Mouse (Mus musculus) forebrain, embryonic 14.5 days (tissue): ENCODE measurements around the gene Pank4. TPM values are rescaled to one million over a fixed set of nuclear protein-coding genes. Genes with fewer than 3 reads are reported as not detected.

Experiments used
- ATAC-seq: fragments of 200-750 bp; cut with Nextera tagmentation; 2 replicates; pipeline ENCODE4 v1.8.0; 2017; ENCODE audit warnings: mild to moderate bottlenecking, moderate library complexity
- DNase-seq: peaks from one replicate; pipeline ENCODE4 v3.0.0-alpha.2; 2015; ENCODE audit warnings: low spot score
- H3K27ac ChIP-seq: fragments of 300-500 bp; sonication (generic); 2 replicates; pipeline ENCODE4 v1.5.1; 2014; ENCODE audit warnings: low read depth, mild to moderate bottlenecking, control low read depth, low read length, moderate library complexity
- H3K27me3 ChIP-seq: fragments of 300-500 bp; sonication (generic); replicated peaks from 2 replicates; pipeline ENCODE4 v1.6.1; 2014; ENCODE audit warnings: low read length, control low read depth, mixed read lengths; ENCODE audit not compliant: control insufficient read depth, insufficient read depth
- H3K36me3 ChIP-seq: fragments of 300-500 bp; sonication (generic); 2 replicates; pipeline ENCODE4 v1.6.1; 2014; ENCODE audit warnings: low read length, control low read depth; ENCODE audit not compliant: control insufficient read depth, insufficient read depth
- H3K4me1 ChIP-seq: fragments of 300-500 bp; sonication (generic); 2 replicates; pipeline ENCODE4 v1.6.1; 2014; ENCODE audit warnings: antibody characterized with exemption, low read length, control low read depth; ENCODE audit not compliant: control insufficient read depth, insufficient read depth
- H3K4me2 ChIP-seq: fragments of 300-500 bp; sonication (generic); 2 replicates; pipeline ENCODE4 v1.6.1; 2014; ENCODE audit warnings: mild to moderate bottlenecking, control low read depth, low read length
- H3K4me3 ChIP-seq: fragments of 300-500 bp; sonication (generic); 2 replicates; pipeline ENCODE4 v1.5.1; 2014; ENCODE audit warnings: low read depth, low read length, control low read depth
- H3K9ac ChIP-seq: fragments of 300-500 bp; sonication (generic); 2 replicates; pipeline ENCODE4 v1.6.1; 2014; ENCODE audit warnings: mild to moderate bottlenecking, low read length, control low read depth, moderate library complexity
- H3K9me3 ChIP-seq: fragments of 300-500 bp; sonication (generic); replicated peaks from 2 replicates; pipeline ENCODE4 v1.6.1; 2016; ENCODE audit warnings: low read length, control low read depth, mixed read lengths; ENCODE audit not compliant: control insufficient read depth
- WGBS: fragments of 180-500 bp; shearing (Covaris S2); extraction: QIAGEN DNeasy Blood & Tissue Kit; methylation state at CpG from one replicate; pipeline ENCODE4 v1.1.7; 2014; 5-methylcytosine and 5-hydroxymethylcytosine counted together
- polyA plus RNA-seq: library from polyadenylated mRNA; unstranded; fragments of >200 nt; fragmentation: Nextera tagmentation; extraction: Ambion mirVana; gene quantifications from 2 replicates; pipeline ENCODE4 v1.2.1, GENCODE M21; 2014

The Pank4 gene
- polyA plus RNA-seq, 1 experiment from 2014 or later = 34.6 TPM

DNA sequence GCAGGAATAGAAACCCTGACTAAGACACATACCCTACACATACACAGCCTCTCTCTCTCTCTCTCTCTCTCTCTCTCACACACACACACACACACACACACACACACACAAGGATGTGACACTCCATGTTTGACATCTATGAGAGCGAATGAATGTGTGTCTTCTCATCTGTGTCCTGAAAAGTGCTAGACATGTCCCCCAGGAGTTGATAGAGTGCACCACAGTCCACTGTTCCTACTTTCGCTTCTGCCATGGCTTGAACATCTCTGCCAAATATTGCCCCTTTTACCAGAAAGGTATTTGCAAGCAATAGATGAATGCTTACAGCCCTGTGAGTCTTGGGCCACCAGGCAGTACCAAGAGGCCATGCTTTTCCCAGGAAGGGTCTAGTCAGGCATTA lies 23.8 kb upstream of the Pank4 start:
- H3K4me2 ChIP-seq = no peak overlapping the region
- DNase-seq (no peak), ATAC-seq (no peak)
- H3K9me3 ChIP-seq = no peaks in the 10 kb centered on the region
- no peaks in the 10 kb centered on the region for H3K27me3 ChIP-seq
- 85% methylated on average over 2 of the region's 2 CpGs for WGBS
- no peaks in the 10 kb centered on the region for H3K36me3 ChIP-seq
- H3K9ac ChIP-seq = no peak overlapping the region
- H3K4me3 ChIP-seq = no peak overlapping the region
- H3K4me1 ChIP-seq = no peaks in the 10 kb centered on the region
- no peak overlapping the region for H3K27ac ChIP-seq

GRCm38 (mm10) chr4:154941831-154942230 lies 22.1 kb upstream of the Pank4 start:
- H3K4me2 ChIP-seq = no peak overlapping the region
- H3K9ac ChIP-seq = no peak overlapping the region
- H3K9me3 ChIP-seq = no peaks in the 10 kb centered on the region
- ATAC-seq = no peak
- no peak overlapping the region for H3K4me3 ChIP-seq
- no peaks in the 10 kb centered on the region for H3K27me3 ChIP-seq
- no peak overlapping the region for H3K27ac ChIP-seq
- 94% methylated on average over 5 of the region's 5 CpGs for WGBS
- H3K36me3 ChIP-seq = no peaks in the 10 kb centered on the region
- no peak for DNase-seq
- peaks cover 10% of the 10 kb centered on the region for H3K4me1 ChIP-seq

GRCm38 (mm10) chr4:154942632-154943322 lies 21.1 kb upstream of the Pank4 start:
- Histone ChIP-seq H3K4me1 (peaks cover 10% of the 10 kb centered on the region), H3K9ac (no peak overlapping the region), H3K4me2 (no peak overlapping the region), H3K9me3 (no peaks in the 10 kb centered on the region), H3K36me3 (no peaks in the 10 kb centered on the region), H3K27me3 (no peaks in the 10 kb centered on the region), H3K4me3 (no peak overlapping the region), H3K27ac (no peak overlapping the region)
- DNase-seq (no peak), ATAC-seq (no peak)
- WGBS = 85% methylated on average over 10 of the region's 10 CpGs

DNA sequence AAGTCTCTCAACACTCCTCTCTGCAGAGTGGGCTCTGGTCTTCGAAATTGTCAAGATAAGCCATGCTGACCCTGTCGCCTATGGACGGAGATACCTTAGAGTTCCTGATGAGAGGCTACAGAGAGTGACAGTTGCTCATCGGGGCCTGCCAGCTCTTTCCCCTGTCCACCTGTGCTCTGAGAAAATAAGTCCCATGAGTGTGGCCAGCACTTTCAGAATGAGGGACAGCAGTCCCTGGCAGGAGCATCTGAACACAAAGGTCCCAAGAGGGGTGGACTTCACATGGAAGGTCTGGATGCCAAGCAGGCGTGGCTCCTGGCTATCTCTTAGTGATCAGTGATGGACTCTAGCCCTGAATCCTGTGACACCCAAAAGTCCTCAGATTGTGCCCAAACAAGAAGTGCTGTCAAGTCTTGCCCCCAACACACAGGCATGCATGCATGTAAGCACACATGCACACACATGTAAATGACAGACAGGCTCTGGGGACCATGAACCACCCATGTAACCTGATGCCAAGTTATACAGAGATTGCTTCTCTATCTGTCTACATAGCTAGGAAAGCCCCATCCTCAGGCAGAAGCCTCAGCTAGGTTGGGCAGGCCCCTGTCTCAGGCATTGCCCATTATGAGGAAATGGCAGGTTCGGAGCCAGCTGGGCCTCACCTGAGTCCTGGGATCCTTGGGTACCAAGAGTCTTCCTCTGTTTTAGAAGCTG lies 20.4 kb upstream of the Pank4 start:
- no peak for DNase-seq

DNA sequence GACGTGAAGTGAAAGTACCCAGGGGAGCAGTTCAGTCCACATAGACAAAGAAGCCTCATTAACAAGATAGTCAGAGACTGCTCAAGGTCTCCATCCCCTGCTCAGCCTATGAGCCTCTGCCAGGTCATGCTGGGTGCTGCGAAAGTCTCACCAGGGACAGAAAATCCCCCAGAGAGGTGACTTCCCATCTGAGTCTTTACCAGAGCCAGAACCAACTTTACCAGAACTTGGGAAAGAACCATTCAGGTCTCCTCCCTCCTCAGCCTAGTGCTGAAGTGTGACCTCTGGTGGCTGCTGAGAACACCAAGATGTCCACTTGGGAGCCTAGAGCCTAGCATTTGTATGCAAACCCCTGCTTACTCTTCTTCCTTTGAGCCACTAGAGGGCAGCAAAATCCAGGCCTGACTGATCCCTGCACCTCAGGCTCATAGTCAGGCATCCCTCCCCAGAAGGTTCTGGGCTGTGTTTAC lies 19.8 kb upstream of the Pank4 start:
- Histone ChIP-seq H3K9me3 (no peaks in the 10 kb centered on the region), H3K27ac (no peak overlapping the region), H3K4me2 (no peak overlapping the region), H3K4me3 (no peak overlapping the region), H3K36me3 (no peaks in the 10 kb centered on the region), H3K4me1 (peaks cover 14% of the 10 kb centered on the region), H3K27me3 (no peaks in the 10 kb centered on the region), H3K9ac (no peak overlapping the region)
- ATAC-seq (peak; percentile 56), DNase-seq (peak; percentile 94)
- WGBS = 4% methylated on average over 2 of the region's 2 CpGs

More for the DNA sequence above, 20.4 kb upstream of the Pank4 start:
- no peaks in the 10 kb centered on the region for H3K9me3 ChIP-seq
- no peak overlapping the region for H3K4me3 ChIP-seq
- no peak overlapping the region for H3K27ac ChIP-seq
- H3K4me1 ChIP-seq = peaks cover 10% of the 10 kb centered on the region
- H3K27me3 ChIP-seq = no peaks in the 10 kb centered on the region
- ATAC-seq = no peak
- no peaks in the 10 kb centered on the region for H3K36me3 ChIP-seq
- 90% methylated on average over 6 of the region's 6 CpGs for WGBS
- no peak overlapping the region for H3K4me2 ChIP-seq
- no peak overlapping the region for H3K9ac ChIP-seq

- H3K4me1 ChIP-seq = peaks cover 22% of the 10 kb centered on the region
- peak overlapping the region; percentile 51 for H3K9ac ChIP-seq
- WGBS = 1% methylated on average over 8 of the region's 8 CpGs
- H3K27ac ChIP-seq = peak overlapping the region; percentile 44; the same call in 1 of the 2 replicates
- H3K4me3 ChIP-seq = peak overlapping the region; percentile 20
- H3K36me3 ChIP-seq = no peaks in the 10 kb centered on the region
- DNase-seq (peak; percentile 87), ATAC-seq (peak; percentile 61)
- H3K9me3 ChIP-seq = no peaks in the 10 kb centered on the region
- no peaks in the 10 kb centered on the region for H3K27me3 ChIP-seq
- H3K4me2 ChIP-seq = peak overlapping the region; percentile 53
Measured at GRCm38 (mm10) chr4:154946319-154946718, 17.6 kb upstream of the Pank4 start.

DNA sequence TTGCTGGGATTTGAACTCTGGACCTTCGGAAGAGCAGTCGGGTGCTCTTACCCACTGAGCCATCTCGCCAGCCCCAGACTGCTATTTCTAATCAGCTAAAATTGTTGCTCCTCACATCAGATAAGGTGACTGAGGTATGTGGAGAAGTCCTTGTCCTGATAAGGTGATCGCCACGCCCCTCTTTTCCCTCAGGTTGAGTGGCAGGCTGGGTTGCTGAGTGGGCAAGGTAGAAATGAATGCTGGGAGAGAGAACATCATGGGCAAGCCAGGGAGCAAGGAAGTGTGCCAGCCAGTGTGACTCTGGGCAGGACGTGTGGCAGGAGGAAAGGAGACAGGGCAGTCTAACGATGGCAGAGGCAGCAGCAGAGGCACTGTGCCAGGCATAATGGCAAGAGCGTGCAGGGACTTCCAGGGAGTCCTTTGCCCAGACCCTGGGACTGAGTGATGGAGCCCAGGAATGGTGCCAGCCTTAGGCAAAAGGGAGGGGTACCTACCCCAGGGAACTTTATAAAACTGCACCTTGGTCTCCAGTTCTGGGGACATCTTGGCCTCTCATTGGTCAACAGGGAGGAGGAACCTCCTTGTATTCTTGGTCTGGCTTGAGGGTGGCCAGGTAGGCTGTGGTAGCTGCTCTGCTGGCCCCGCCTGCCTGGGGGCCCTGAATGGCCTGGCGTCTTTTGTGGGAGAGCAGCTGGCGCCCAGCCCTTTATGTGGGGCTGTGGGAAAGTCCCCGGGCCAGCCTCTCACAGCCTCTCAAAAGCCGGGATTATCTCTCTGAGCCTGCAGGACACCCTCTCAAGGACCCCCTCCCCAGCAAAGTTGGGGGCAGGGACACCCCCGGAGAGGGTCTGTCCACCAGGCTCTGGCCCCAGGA lies 15.6 kb upstream of the Pank4 start:
- H3K9ac ChIP-seq = peak overlapping the region; percentile 2; the same call in 1 of the 2 replicates
- DNase-seq (peak; percentile 92), ATAC-seq (peak; percentile 76)
- no peaks in the 10 kb centered on the region for H3K27me3 ChIP-seq
- no peaks in the 10 kb centered on the region for H3K36me3 ChIP-seq
- H3K4me3 ChIP-seq = no peak overlapping the region
- H3K4me1 ChIP-seq = peaks cover 27% of the 10 kb centered on the region
- WGBS = 31% methylated on average over 14 of the region's 14 CpGs
- H3K4me2 ChIP-seq = peak overlapping the region; percentile 33; the same call in 1 of the 2 replicates
- H3K9me3 ChIP-seq = no peaks in the 10 kb centered on the region
- H3K27ac ChIP-seq = peak overlapping the region; percentile 89

DNA sequence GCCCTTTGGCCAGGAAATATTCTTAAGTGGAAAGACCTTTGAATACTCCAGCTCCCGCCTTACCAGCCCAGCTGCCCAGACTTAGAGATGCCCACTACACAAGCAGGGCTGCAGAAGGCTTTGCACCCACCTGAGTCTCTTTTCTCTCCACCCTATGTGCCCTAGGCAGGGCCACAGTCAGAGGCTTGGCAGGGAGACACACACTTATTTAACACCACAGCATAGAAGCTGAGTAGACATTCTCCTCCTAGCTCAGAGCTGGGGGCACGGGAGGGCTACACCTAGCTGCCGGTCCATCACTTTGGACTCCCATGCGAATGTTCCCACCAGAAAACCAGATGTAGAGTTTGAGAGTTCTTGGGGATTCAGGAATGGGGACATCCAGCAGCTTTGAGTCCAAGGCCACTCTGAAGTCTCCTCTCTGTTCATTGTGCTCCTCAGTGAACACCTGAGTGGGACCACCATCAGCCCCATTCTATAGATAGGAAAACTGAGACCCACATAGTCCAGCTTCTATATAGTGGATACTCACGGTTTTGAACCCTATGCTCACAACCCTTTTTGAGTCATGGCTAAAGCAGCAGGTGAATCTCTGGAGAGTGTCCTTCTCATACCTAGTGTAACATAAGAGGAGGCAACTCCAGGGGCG lies 14.9 kb upstream of the Pank4 start:
- Histone ChIP-seq H3K4me2 (peak overlapping the region; percentile 33; the same call in 1 of the 2 replicates), H3K27me3 (no peaks in the 10 kb centered on the region), H3K9ac (peak overlapping the region; percentile 2; the same call in 1 of the 2 replicates), H3K36me3 (no peaks in the 10 kb centered on the region), H3K9me3 (no peaks in the 10 kb centered on the region), H3K4me1 (peaks cover 32% of the 10 kb centered on the region), H3K27ac (peak overlapping the region; percentile 89), H3K4me3 (no peak overlapping the region)
- ATAC-seq (peak; percentile 4; the same call in 1 of the 2 replicates), DNase-seq (no peak)
- WGBS = 28% methylated on average over 6 of the region's 6 CpGs
